Mouse (Mus musculus) heart, postnatal 25 days (tissue): ENCODE results near the gene Samd5. TPM values are rescaled to one million over a fixed set of nuclear protein-coding genes. Genes with fewer than 3 reads are reported as not detected.

Experiments
- DNase-seq: peaks from one replicate; pipeline ENCODE4 v3.0.0; 2022; ENCODE audit warnings: low spot score
- intact Hi-C: fragments of 180-260 bp; cut with DNase I; formaldehyde crosslinking; loops from one replicate; pipeline ENCODE4 v1.15.1; 2025
- total RNA-seq, 2 experiments: library from RNA; stranded (reverse); gene quantifications; 2 replicates each; pipeline ENCODE4 v1.2.3; 2021

Gene Samd5
- total RNA-seq = 1 to 10 TPM; 3.4 to 5.3 TPM

- intact Hi-C loops = loop anchor here (5.0 to 10.0 kb wide), 4 partner anchors 82 to 663 kb away; no protein-coding TSS in a partner anchor
- DNase-seq = peak; percentile 23
Measured at GRCm38 (mm10) chr10:9674561-9675521, at the start of gene Samd5. Gene Samd5, minus strand, starts transcription at chr10:9675208.

DNA sequence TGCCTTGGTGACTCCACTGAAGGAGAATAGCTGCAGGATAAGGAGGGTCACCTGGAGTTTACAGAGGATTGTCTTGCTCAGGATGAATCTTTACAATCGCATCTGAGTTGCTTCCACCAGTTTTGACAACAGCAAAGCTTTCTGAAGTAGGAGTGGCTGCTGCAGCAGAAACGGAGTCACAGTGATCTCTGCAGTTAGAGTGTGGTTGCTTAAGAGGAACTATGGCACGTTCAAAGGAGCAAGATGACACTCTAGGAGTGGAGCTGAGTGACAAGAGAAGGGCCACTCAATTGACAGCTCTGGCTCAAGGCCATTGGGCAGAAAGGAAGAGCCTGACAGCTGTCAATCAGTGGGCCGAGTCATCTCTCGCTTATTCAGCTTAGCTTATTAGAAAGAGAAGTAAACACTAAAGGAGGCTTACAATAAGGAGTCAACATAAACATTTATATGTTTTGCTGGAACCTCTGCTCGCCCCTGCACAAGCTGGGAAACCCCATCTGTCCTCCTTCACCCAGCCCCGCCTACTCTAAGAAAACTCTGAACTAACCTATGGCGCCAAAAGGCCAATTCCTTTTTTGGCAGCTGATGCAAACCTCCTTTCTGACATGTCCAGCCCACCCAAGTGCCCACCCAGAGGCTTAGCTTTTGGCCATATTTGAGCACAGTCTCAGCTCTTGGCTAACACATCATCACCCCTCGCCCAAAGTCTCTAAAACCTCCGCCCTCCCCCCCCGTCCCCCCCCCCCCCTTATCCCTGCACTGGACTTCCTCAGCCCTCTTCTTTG lies 47.7 kb upstream of the Samd5 start:
- intact Hi-C loops = no loop called here
- DNase-seq = no peak

DNA sequence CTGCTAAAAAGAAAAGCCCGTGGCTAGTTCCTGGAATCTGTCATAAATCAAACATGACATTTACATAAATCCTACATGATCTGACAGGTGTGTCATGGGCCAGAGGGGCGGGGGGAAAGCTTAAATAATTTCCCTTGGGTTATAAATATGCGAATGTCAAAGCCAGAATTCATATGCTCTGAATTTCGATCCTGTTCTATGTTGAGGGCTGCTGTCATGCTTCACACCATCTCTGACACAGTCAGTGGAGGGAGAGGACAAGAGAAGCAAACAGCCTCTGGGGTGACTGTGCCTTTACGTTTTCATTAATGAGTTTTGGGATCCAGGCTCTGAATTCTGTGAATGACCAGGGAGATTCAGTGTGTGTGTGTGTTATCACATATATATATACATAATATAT lies 45.0 kb upstream of the Samd5 start:
- DNase-seq = no peak
- intact Hi-C loops = no loop called here

DNA sequence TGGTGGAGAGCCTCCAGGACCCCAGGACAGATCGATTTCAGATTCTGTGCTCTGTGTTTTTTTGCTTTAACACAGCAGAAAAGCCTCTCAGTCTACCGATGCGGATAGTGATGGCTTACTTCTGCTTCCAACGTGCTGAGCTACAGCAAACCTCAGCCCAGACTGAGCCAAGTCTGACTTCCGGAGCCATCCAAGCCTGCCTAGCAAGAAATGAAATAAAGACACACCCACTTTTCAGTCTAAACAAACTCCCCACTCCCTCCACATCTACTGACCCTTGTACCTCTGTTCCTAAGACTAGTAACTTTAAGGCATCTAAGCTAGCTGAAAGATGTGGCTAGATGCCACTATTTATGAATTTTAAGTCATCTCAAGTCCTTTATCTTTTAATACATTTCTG lies 43.1 kb upstream of the Samd5 start:
- DNase-seq = no peak
- intact Hi-C loops = no loop called here

DNA sequence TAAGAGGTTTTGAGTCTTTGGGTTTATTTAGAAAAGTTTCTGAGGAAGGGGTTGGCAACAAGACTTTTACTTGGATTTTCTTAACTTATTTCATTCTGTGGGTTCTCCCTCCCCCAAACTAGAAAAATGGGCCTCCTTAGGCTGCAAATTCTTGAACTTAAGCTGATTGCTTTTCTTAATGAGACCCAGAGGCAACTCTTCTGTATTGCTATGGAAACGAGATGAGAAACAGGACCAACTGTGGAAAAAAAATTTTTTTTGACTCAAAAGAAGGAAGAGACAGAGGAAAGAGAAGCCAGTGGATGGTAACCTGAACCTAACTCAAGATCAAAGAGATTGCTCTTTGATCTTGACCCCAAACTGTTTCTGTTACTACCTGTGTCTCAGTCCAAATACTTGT lies 29.9 kb upstream of the Samd5 start:
- intact Hi-C loops = no loop called here
- no peak for DNase-seq

DNA sequence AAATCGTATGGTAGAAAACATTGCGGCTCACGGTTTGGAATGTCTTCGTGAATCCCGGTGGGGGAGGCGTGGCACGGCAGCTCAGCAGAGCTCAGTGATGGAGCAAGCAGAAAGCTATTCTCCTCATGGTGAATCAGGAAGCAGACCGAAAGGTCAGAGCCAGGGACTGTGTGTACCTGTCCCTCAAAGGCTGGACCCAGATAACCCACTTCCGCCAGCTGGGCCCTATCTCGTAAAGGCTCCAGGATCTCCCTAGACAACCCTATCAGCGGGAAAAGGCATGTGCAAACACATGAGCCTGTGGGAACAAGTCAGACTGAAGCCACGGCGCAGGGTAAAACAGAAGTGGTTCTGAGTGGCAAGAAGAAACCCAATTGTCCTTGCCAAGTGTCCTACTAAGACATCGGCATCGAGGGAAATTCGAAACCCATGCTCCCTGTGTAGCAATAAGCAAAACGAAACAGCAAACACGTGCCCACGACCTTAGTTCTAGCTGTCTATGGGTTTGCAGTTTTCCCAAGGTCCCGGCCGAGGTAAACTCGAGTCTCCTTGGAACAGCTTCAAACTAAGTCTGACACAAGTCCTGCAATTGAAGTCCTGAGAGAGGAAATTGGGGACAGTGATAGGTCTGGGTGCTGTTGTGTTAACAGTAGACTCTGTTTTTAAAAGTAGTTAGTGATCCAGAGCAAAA lies 24.2 kb upstream of the Samd5 start:
- intact Hi-C loops = no loop called here
- DNase-seq = peak; percentile 28

DNA sequence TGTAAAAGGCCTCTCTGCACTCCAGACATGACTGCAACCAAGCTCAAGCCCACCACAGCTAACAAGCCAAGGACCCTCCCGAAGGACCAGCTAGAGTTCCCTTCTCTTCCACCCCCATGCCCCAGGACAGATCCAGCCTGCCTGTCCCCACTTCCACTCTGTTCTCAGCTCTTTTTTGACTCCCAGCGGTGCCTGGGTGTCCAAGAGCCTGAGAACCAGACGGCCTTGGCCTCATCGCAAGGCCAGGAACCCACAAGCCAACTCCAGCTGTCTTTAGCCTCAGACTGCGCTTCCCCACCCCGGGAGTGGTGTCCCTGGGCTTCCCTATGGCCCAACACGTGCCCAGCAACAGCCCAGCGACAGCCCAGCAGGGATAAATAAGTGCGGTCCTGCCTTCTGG lies 23.1 kb upstream of the Samd5 start:
- intact Hi-C loops = no loop called here
- DNase-seq = peak; percentile 4

DNA sequence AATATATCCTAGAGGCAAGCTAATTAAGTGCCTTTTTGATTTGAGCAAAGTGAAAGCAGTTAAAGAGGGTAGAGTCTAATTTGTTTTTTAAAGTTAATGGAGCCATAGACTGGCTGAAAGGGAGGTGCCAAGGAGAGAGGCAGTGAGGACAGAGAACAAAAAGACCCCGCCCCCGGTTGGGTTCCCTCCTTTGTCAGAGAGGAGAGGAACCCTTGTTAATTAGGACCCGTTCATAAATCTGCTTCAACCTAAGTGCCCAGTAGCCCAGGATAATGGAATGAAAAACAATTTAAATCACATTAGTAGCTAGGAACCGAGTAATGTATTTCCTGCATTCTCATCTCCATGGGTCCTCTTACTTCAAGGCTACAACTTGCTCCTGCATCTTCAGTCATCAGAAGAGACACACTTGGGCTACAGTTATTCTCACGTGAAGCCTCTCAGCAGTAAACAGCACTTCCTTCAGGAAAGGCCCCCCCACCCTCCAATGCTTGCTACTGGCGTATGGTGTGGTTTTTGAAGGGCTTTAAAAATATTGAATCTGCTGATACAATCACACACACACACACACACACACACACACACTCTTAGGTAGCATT lies 21.6 kb upstream of the Samd5 start:
- no peak for DNase-seq
- intact Hi-C loops = no loop called here

- intact Hi-C loops = no loop called here
- DNase-seq = no peak
Measured at GRCm38 (mm10) chr10:9693990-9694699, 19.1 kb upstream of the Samd5 start.

DNA sequence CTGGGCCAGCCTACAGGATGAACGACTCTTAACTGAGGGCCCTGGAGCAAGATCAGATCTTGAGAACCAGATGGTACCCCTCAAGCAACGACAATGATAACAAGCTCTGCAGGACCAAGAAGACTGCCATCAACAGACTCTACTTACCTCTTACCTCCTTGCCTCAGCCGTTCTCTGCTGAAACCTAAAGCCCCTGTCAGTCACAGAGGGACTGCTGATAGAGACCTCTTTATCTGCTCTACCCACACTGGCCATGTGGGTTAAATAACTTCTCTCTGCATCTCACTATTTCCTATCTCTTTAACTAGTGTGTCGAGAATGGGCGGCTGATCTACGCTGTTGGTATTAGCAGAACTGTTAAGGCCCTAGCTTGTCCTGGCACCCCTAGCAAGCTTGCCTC lies 5.9 kb upstream of the Samd5 start:
- intact Hi-C loops = no loop called here
- DNase-seq = no peak

- DNase-seq = no peak
- intact Hi-C loops = loop anchor here (5.0 to 10.0 kb wide), 4 partner anchors 77 to 668 kb away; no protein-coding TSS in a partner anchor
Measured at GRCm38 (mm10) chr10:9679911-9680310, 4.9 kb upstream of the Samd5 start.

- no peak for DNase-seq
- intact Hi-C loops = loop anchor here (5.0 to 10.0 kb wide), 4 partner anchors 79 to 666 kb away; no protein-coding TSS in a partner anchor
Measured at GRCm38 (mm10) chr10:9678071-9678470, 3.1 kb upstream of the Samd5 start.

DNA sequence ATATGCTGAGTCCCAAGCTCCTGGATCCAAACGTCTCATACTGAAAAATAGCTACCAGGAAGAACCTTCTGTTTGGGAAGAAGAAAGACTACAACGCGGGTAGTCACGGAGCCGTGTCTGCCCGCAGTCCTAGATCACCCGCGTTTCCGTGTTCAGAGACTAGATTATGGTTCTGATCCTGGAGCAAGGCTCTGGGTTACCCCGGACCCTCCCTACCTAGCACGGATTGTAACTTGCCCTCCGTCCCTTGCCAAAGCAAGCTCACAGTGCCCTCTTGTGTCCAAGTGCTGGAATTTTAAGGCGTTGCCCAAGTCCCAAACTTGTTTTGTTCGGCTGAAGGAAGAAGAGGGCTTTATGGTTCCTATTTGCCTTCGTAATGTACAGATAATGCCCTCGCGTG lies 1.9 kb upstream of the Samd5 start:
- intact Hi-C loops = loop anchor here (1.0 to 10.0 kb wide), 6 partner anchors 80 to 665 kb away; no protein-coding TSS in a partner anchor

DNA sequence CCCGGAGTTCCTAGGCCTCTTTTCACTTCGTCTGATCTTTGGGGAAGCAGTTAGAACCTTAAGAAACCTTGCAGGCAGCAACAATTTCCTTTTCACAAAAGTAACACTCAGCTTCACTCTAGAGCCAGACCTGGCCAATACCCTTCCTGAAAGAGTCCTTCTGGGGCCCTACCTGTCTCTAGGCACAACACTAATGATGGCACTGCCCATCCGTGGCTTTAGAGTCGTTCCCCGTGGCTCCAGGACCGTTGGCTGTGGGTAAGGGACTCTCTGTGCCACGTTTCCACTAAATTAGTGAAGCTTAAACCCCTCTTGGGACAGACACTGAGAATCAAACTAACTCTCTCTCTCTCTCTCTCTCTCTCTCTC lies 1.4 kb upstream of the Samd5 start:
- DNase-seq = no peak
- intact Hi-C loops = loop anchor here (5.0 to 10.0 kb wide), 4 partner anchors 81 to 664 kb away; no protein-coding TSS in a partner anchor

More for the DNA sequence above, 1.9 kb upstream of the Samd5 start:
- DNase-seq = peak; percentile 45

DNA sequence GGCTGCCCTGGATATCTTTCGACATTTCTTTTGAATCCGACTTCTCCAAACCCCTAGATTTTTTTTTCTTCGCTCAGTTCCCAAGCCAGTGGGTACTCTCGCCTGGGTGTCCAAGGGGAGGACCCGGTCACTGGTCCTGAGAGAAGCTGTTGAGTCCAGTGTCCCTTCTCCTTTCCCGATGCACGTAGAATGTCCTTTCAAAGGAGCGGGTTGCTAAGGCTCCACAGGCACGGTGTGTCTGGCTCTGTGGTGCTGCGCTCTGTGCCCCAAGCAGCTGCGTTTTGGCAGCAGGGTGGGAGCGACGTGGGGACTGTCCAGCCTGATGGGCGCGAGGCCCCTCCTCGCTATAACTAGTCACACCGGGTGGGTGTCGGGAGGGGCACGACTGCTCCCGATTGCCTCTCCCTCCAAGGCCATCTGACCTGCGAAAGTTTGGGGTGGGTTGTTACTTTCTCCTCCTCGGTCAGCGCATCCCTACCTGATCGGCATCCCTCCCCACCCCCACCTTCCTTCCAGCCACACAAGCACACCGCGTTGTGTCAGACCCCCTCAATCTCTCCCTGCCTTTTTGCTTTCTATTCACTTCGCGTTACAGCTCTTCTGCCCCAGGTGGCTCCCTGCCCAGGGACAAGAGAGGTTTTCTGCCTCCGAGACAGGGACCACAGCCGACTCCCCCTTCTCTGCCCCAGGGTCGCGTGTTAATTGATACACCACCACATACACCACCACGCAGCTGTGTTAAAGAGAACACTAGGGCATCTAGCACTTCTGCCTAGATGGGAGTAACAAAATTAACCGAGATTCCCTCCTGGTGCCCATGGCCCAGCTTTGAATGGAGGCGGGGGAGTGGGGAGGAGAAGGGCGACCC lies 776 bp upstream of the Samd5 start:
- no peak for DNase-seq
- intact Hi-C loops = loop anchor here (5.0 to 10.0 kb wide), 4 partner anchors 82 to 663 kb away; no protein-coding TSS in a partner anchor

DNA sequence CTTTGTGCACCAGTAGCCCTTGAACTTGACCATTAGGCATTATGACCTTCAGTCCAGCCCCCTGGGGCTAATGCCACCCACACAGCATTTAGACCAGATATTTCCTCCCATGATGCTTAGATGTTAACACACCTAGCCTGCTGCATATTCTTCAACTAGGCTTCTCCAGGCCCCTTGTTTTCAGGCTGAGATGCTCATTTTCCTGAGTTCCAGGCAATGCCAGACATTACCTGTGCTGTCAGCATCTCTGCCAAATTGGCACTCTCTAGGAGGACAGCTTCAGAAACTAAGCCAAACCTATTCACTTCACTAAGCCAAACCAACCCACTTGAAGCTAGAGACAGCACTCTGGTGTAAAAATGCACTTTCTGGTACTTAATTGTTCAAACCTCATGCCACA lies 1.7 kb downstream of the Samd5 start:
- DNase-seq = no peak
- intact Hi-C loops = loop anchor here (10.0 kb wide), 1 partner anchor 178 kb away; no protein-coding TSS in a partner anchor

GRCm38 (mm10) chr10:9672751-9673150 lies 2.3 kb downstream of the Samd5 start:
- DNase-seq = no peak
- intact Hi-C loops = loop anchor here (10.0 kb wide), 1 partner anchor 178 kb away; no protein-coding TSS in a partner anchor

GRCm38 (mm10) chr10:9670351-9670750 lies 4.7 kb downstream of the Samd5 start:
- intact Hi-C loops = loop anchor here (10.0 kb wide), 1 partner anchor 176 kb away; no protein-coding TSS in a partner anchor
- DNase-seq = no peak
